Mouse (Mus musculus) T-helper 2 cell (primary cell): ENCODE results near the gene Hist1h2ai.

Experiments
- in situ Hi-C: fragments of 300-600 bp; cut with MboI, MseI; formaldehyde crosslinking; loops from one replicate; pipeline ENCODE4 v1.15.1; 2025; ENCODE audit warnings: high pct_unique_total_duplicates

The Hist1h2ai gene

GRCm38 (mm10) chr13:21715864-21716539 is at the start of gene Hist1h2ai, which contains the start of gene Hist1h2bl:
Gene Hist1h2ai, plus strand, starts transcription at chr13:21716422.
Gene Hist1h2bl, minus strand, starts transcription at chr13:21716143.
- in situ Hi-C loops: loop anchor here (5.0 to 25.0 kb wide), 5 partner anchors 321 to 1966 kb away; partner anchors contain the start of genes Hist1h2ac, Hist1h2ad, Hist1h2ae and Hist1h2ah

DNA sequence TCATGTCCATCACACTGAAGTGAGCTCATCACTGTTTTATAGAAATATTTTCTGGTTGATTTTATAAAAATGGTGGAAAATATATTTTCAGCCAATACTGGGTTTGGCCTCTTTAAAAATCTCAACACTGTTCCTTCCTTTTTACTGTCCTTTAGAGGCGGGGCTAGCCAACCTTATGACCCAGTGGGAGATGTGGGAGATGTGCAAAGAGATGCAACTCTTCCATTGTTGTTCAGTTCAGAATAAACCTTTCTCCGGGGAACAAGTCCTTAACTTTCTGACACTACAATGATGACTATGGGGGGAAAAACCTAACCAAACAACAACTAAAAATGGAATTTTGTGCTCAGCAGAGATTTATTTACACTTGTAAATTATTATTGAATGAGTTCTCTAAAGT is 38.9 kb upstream of the Hist1h2ai start, which contains the start of gene Olfr1360:
Gene Olfr1360 (minus strand): TSS at position 101 of the 400 bp plus-strand sequence.
- in situ Hi-C loops: no loop called here

- in situ Hi-C loops: no loop called here
Observed at GRCm38 (mm10) chr13:21697811-21698210, 18.4 kb upstream of the Hist1h2ai start, which contains the start of gene Olfr1359. Gene Olfr1359, plus strand, starts transcription at chr13:21698111.

DNA sequence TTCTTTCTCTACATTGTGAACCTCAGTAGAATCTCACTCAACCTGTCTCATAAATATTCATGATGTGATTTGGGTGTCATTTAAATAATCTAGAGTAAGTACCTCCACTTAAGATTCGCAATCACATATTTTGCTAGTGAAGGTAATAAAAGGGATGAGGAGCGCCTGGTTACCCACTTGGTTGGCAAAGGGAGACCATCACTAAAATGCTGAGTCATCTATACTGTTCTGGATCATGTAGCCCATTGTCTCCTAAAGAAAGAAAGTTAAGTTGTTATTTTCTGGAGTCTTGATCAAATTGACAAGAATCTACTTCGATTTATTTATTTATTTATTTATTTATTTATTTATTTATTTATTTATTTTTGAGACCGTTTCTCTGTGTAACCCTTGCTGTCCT is 9.6 kb upstream of the Hist1h2ai start:
- in situ Hi-C loops: loop anchor here (10.0 to 25.0 kb wide), 4 partner anchors 182 to 1731 kb away; partner anchors contain the start of gene Trim27

DNA sequence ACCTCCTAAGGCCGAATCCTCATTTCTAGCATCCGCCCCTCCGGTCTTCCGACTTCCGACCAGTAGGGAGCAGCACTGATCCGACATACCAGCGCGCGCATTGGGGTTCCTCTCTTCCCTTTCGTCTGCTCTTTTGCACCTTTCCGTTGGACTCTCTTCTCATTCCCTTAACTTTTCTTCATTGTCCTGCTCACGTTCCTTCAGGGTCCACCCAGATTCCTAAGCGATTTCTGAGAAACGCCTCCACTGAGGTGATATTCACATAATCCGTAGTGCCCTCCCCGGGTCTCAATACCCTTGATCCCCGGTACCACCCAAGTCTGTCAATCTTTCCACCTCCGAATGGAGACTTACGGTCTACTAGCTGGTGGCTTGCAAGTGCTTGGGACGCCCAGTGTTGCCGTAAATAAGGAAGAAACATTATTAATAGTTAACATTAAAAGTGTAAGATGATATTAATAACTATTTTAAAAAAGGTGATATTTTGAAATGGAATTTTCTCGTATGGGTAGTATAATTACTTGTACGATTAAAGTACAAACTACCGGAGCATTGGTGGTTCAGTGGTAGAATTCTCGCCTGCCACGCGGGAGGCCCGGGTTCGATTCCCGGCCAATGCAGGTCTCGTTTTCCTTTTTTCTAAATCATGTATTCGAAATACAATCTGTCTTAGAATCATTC is 6.1 kb upstream of the Hist1h2ai start:
- in situ Hi-C loops: loop anchor here (10.0 to 25.0 kb wide), 3 partner anchors 473 to 1865 kb away; partner anchors contain the start of genes Hist1h2ad, Hist1h2ae, Hist1h2bf and Hist1h2bg

GRCm38 (mm10) chr13:21710821-21711525 is 5.2 kb upstream of the Hist1h2ai start:
- in situ Hi-C loops: loop anchor here (10.0 to 25.0 kb wide), 3 partner anchors 474 to 1864 kb away; partner anchors contain the start of genes Hist1h2ad, Hist1h2ae, Hist1h2bf and Hist1h2bg

DNA sequence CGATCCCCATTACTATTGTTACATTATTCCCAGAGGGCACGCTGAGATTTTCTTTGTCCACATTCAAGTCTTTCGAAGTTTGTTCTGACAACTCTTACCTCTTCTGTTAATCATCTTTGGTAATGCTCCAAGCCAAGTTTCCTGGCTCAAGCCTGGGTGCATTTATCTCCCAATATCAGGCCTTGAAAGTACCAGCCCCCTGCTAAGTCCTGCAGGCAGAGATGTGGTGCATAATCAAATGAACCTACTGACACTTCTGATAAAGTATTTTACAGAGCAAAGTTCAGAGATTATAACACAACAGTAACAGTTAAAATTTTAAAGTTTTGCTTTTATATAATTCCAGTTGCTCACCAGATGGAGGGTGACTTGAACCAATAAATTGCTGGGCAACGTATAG is 4.5 kb upstream of the Hist1h2ai start:
- in situ Hi-C loops: loop anchor here (10.0 to 25.0 kb wide), 3 partner anchors 474 to 1863 kb away; partner anchors contain the start of genes Hist1h2ad, Hist1h2ae, Hist1h2bf and Hist1h2bg

DNA sequence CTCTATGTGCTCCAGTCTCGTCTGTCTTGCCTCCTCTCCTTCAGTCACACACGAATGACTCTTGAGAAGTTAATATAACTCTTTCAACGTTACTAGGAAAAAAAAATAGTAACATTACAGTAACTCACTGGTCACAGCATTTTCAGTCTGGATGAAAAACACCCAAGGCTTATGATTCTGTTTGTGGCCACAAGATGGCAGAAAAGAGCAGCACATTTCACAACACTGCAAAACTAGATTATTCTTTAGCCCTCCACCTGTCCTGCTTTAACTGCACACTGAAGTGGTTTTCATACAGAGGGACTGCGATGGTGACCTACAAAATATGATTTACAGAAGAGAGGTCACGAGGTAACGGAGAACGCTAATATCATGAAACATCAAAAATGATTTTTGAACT is 1.5 kb upstream of the Hist1h2ai start:
- in situ Hi-C loops: loop anchor here (5.0 to 25.0 kb wide), 5 partner anchors 323 to 1968 kb away; partner anchors contain the start of genes Hist1h2ac, Hist1h2ad, Hist1h2ae and Hist1h2ah

DNA sequence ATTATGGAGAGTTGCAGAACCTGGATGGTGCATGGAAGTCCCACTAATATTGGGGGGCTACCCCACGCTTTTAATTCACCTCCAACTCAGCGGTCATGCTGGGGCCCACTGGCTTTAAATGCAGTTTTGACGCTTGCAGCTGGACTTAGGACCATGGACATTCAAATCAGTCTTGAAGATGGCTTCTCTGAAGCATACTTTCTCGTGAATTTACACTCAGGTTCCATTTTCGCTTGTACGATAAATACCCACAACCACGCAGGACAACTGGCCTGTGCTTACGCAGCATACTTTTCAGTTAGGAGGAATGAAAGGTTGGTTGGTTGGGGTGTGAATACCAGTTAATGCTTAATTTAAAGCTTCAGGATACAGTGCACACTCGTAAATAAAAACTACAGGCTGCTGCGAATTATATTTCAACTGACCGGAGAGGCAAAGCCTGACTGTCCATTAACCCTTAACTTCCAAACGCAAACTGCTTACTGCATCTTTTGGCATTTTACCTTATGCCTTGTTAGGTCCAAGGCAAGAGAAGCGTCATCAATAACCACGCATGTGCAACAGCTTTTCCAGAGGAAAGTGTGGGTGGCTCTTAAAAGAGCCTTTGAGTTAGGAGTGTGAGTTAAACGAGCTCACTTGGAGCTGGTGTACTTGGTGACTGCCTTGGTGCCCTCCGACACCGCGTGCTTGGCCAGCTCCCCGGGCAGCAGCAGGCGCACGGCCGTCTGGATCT is 925 bp upstream of the Hist1h2ai start:
- in situ Hi-C loops: loop anchor here (5.0 to 25.0 kb wide), 5 partner anchors 322 to 1967 kb away; partner anchors contain the start of genes Hist1h2ac, Hist1h2ad, Hist1h2ae and Hist1h2ah

GRCm38 (mm10) chr13:21716540-21717391 is 544 bp downstream of the Hist1h2ai start:
- in situ Hi-C loops: loop anchor here (5.0 to 25.0 kb wide), 5 partner anchors 321 to 1966 kb away; partner anchors contain the start of genes Hist1h2ac, Hist1h2ad, Hist1h2ae and Hist1h2ah

GRCm38 (mm10) chr13:21717397-21718357 is 1.5 kb downstream of the Hist1h2ai start, which contains the start of gene Hist1h3h:
Gene Hist1h3h, plus strand, starts transcription at chr13:21717659.
- in situ Hi-C loops: loop anchor here (5.0 to 25.0 kb wide), 5 partner anchors 320 to 1965 kb away; partner anchors contain the start of genes Hist1h2ac, Hist1h2ad, Hist1h2ae and Hist1h2ah

DNA sequence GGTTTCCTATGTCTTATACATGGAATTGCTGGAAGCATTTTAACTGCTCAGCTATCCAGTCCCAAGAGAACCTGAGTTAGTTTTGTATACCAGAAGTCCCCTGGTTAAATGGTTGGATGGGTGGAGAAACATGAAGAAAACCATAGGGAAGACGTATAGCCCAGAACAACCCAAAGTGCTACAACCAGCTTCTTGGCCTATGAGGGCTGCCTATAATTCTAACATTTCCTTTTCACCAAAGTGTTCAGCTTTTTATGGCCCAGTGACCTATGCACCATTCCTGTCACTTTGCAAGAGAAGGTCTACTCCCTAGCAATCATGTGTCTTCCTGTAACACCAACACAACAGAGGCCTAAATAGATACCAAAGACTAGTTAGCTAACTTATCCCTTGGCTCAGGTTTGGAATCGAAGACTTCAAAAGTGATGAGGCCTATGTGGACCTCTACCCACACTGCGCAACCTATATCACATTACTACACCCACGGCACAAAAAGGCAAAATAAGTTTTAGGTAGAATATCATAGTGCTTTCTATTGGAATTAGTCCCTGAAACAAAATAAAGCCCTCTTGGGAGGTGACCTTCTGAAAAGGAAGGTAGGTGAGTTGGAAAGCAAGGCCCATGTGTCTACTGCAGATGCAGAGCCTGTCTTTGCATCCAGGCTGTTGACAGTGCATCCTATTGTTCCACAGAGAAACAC is 2.3 kb downstream of the Hist1h2ai start:
- in situ Hi-C loops: loop anchor here (5.0 to 25.0 kb wide), 5 partner anchors 319 to 1964 kb away; partner anchors contain the start of genes Hist1h2ac, Hist1h2ad, Hist1h2ae and Hist1h2ah

DNA sequence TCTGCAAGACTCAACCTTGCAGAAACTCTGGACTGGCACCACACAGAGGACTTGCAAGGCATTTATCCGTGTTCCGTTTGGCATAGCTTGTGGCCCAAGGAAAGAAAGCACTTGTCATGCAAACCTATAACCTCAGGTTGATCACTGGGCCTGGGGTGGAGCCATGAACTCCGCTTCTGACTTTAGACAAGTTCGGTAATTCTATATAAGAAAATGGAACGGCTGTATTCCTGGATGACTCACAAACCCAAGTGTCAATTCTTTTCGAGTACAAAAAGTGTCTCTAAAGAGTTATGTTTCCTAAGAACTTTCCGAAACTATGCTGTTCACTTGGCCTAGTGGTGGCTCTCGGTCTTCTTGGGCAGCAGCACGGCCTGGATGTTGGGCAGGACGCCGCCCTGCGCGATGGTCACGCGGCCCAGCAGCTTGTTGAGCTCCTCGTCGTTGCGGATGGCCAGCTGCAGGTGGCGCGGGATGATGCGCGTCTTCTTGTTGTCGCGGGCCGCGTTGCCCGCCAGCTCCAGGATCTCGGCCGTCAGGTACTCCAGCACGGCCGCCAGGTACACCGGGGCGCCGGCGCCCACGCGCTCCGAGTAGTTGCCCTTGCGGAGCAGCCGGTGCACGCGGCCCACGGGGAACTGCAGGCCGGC is 5.0 kb downstream of the Hist1h2ai start:
- in situ Hi-C loops: loop anchor here (25.0 kb wide), 2 partner anchors 484 to 1716 kb away; no protein-coding TSS in a partner anchor

- in situ Hi-C loops: loop anchor here (25.0 kb wide), 2 partner anchors 485 to 1715 kb away; no protein-coding TSS in a partner anchor
Observed at GRCm38 (mm10) chr13:21721757-21722372, 5.6 kb downstream of the Hist1h2ai start, which contains the start of gene Hist1h2bm. Gene Hist1h2bm, plus strand, starts transcription at chr13:21722044.

GRCm38 (mm10) chr13:21722373-21722925 is 6.2 kb downstream of the Hist1h2ai start:
- in situ Hi-C loops: loop anchor here (25.0 kb wide), 2 partner anchors 485 to 1715 kb away; no protein-coding TSS in a partner anchor
